Mouse (Mus musculus) gastrocnemius, adult 18-20 months (tissue): ENCODE results near the gene Cacfd1. TPM values are rescaled to one million over a fixed set of nuclear protein-coding genes. Genes with fewer than 3 reads are reported as not detected.

ENCODE experiments used
- DNase-seq: peaks from one replicate; pipeline ENCODE4 v3.0.0; 2021; ENCODE audit warnings: low spot score
- total RNA-seq, 2 experiments: library from RNA; stranded (reverse); gene quantifications; 2 replicates each; pipeline ENCODE4 v1.2.3; 2021

The Cacfd1 gene
- total RNA-seq, 2 experiments from 2014 or later, result 31.2 to 34.2 TPM

GRCm38 (mm10) chr2:27070247-27070813, 60.6 kb downstream of the Cacfd1 start:
- DNase-seq, result no peak

Other genes starting within 250 kb of the Cacfd1 start
- not detected for gene Abo, start 144.9 kb upstream of the Cacfd1 start, total RNA-seq
- 10 to 100 TPM; 11.6 to 12.1 TPM for gene Surf6, start 107.0 kb upstream of the Cacfd1 start, total RNA-seq
- gene Med22, start 99.2 kb upstream of the Cacfd1 start, total RNA-seq, result 10 to 100 TPM; 16.7 to 17.4 TPM
- 100 to 1,000 TPM; 278 to 285 TPM for gene Rpl7a, start 99.2 kb upstream of the Cacfd1 start, total RNA-seq
- 10 to 100 TPM; 11.5 to 12.5 TPM for gene Surf2, start 93.6 kb upstream of the Cacfd1 start, total RNA-seq
- gene Surf1, start 93.4 kb upstream of the Cacfd1 start, total RNA-seq, result 10 to 100 TPM; 41.4 to 43.1 TPM
- 10 to 100 TPM; 69.8 to 70.0 TPM for gene Surf4, start 76.0 kb upstream of the Cacfd1 start, total RNA-seq
- gene Stkld1, start 75.9 kb upstream of the Cacfd1 start, total RNA-seq, result under 1 TPM in 1 of 2 experiments, not detected in 1; 0.24 TPM
- gene Rexo4, start 45.5 kb upstream of the Cacfd1 start, total RNA-seq, result 10 to 100 TPM; 14.4 to 14.7 TPM
- gene Adamts13, start 36.5 kb upstream of the Cacfd1 start, total RNA-seq, result not detected
- under 1 TPM in 1 of 2 experiments, not detected in 1; 0.17 TPM for gene Slc2a6, start 18.1 kb downstream of the Cacfd1 start, total RNA-seq
- under 1 TPM; 0.18 to 0.21 TPM for gene Mymk, start 62.3 kb downstream of the Cacfd1 start, total RNA-seq
- gene Adamtsl2, start 69.5 kb downstream of the Cacfd1 start, total RNA-seq, result 1 to 10 TPM; 2.7 to 6.9 TPM
- not detected for gene Fam163b, start 132.6 kb downstream of the Cacfd1 start, total RNA-seq
- gene Dbh, start 155.3 kb downstream of the Cacfd1 start, total RNA-seq, result not detected
- gene Sardh, start 238.4 kb downstream of the Cacfd1 start, total RNA-seq, result under 1 TPM; 0.82 to 0.85 TPM